Mouse (Mus musculus): ENCODE results near the gene Lctl. TPM values are rescaled to one million over a fixed set of nuclear protein-coding genes. Genes with fewer than 3 reads are reported as not detected.
A peak's percentile ranks its signal among the peaks of the same experiment; 100 is the strongest.

The Lctl gene
- polyA plus RNA-seq, 1 experiment from 2014 or later = 0.16 TPM

DNA sequence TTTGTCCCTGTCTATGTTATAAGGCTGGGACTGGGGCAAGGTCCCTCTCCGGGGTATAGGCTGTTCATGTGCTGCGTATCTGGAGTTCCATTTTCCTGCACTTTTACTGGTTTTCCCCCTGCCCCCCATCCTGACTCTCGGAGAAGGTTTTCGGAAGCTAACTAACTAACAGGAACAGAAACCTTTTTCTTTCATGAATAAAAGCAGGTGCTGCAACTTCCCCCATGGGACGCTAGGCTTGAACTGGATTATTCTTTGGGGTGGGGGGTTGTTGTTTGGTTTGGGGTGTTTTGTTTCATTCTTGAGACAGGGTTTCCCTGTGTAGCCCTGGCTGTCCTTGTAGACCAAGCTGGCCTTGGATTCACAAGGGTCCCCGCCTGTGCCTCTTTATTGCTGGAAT is 30.4 kb upstream of the Lctl start:
- Histone ChIP-seq H3K27ac (no peak overlapping the region), H3K27me3 (no peaks in the 10 kb centered on the region), H3K4me3 (replicated peaks) (no peak overlapping the region), H3K4me1 (peaks cover 39% of the 10 kb centered on the region), H3K36me3 (no peaks in the 10 kb centered on the region), H3K9ac (no peak overlapping the region), H3K4me2 (no peak overlapping the region), H3K9me3 (replicated peaks) (no peaks in the 10 kb centered on the region)
- ATAC-seq (replicated peaks; ENCODE audit: low FRiP score) = no peak
- WGBS = 85% methylated on average over 6 of the region's 6 CpGs

DNA sequence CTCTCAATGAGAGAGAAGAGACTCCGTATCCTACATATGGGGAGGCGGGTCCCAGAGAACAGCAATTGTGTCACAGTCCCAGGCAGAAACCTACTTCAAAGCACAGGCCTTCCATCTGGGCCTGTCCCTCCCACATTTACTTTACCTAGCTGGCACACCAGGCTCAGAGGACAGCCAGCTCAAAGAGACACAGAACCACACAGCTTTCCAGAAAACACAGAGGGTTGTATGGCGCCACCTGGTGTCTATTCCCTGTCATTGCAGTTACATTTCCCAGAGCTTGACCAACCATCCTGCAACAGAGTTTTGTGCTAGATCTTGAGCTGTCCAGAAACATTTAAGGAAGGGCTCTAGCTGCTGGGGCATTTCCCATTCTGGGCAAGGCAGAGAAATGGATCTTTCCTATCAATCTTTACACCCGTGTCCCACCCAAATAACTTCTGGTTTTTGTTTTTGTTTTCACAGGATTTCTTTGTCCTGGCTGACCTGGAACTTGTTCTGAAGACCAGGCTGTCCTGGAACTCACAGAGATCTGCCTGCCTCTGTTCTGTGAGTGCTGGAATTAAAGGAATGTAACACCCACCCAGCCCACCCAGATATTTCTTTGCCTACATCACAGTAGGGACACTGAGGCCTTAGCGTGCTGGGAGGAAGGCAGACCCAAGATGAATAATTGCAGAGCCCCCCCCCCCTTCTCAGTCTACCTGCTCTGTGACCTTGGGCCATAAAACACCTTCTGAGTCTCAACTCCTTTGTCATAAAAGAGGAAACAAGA is 29.3 kb upstream of the Lctl start:
- no peak overlapping the region for H3K27ac ChIP-seq
- no peak overlapping the region for H3K9ac ChIP-seq
- peaks cover 39% of the 10 kb centered on the region for H3K4me1 ChIP-seq
- no peak for ATAC-seq (replicated peaks; ENCODE audit: low FRiP score)
- WGBS = 37% methylated on average over 5 of the region's 5 CpGs
- no peaks in the 10 kb centered on the region for H3K36me3 ChIP-seq
- H3K9me3 ChIP-seq (replicated peaks) = no peaks in the 10 kb centered on the region
- H3K4me2 ChIP-seq = no peak overlapping the region
- no peaks in the 10 kb centered on the region for H3K27me3 ChIP-seq
- H3K4me3 ChIP-seq (replicated peaks) = no peak overlapping the region

DNA sequence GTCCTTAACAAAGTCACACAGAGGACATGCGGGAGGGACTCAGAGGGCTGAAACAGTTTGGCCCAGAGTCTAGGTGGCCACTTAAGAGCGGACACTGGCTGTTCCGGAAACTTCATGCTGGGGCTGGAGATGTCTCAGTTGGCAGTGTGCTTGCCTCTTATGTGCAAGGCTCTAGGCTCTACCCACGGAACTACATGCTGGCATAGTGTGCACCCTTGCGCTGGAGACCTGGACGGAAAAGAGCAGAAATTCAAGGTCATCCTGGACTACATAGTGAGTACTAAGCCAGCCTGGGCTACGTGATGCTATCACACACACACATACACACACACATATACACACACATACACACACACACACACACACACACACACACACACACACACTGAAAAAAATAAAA is 28.6 kb upstream of the Lctl start:
- no peak overlapping the region for H3K4me3 ChIP-seq (replicated peaks)
- ATAC-seq (replicated peaks; ENCODE audit: low FRiP score) = no peak
- 90% methylated on average over 7 of the region's 7 CpGs for WGBS
- peaks cover 39% of the 10 kb centered on the region for H3K4me1 ChIP-seq
- no peak overlapping the region for H3K4me2 ChIP-seq
- no peak overlapping the region for H3K9ac ChIP-seq
- no peaks in the 10 kb centered on the region for H3K9me3 ChIP-seq (replicated peaks)
- H3K27ac ChIP-seq = no peak overlapping the region
- no peaks in the 10 kb centered on the region for H3K36me3 ChIP-seq
- no peaks in the 10 kb centered on the region for H3K27me3 ChIP-seq

DNA sequence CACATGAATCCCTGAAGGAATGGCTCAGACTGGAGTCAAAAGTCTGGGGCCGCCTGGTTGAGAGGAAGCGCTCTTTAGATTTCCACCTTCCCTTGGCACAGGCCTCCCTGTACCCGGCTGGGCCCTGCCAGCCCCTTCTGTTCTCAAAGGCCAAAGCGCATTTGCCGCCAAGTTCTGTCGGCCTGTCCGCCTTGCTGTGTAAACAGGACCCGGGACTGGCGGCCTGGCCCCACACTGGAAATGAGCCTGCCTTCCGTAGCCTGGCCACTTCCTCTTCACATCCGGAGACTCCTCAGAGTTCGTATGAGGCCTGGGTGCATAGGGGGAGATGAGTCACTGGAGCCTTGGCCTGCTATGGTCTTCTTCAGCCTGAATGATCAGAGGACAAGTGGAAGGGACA is 27.9 kb upstream of the Lctl start:
- WGBS = 59% methylated on average over 12 of the region's 12 CpGs
- Histone ChIP-seq H3K9ac (no peak overlapping the region), H3K27ac (peak overlapping the region; percentile 52; the same call in 1 of the 2 replicates), H3K4me2 (no peak overlapping the region), H3K9me3 (replicated peaks) (no peaks in the 10 kb centered on the region), H3K4me1 (peaks cover 36% of the 10 kb centered on the region), H3K36me3 (no peaks in the 10 kb centered on the region), H3K27me3 (no peaks in the 10 kb centered on the region), H3K4me3 (replicated peaks) (no peak overlapping the region)
- ATAC-seq (replicated peaks; ENCODE audit: low FRiP score) = no peak

DNA sequence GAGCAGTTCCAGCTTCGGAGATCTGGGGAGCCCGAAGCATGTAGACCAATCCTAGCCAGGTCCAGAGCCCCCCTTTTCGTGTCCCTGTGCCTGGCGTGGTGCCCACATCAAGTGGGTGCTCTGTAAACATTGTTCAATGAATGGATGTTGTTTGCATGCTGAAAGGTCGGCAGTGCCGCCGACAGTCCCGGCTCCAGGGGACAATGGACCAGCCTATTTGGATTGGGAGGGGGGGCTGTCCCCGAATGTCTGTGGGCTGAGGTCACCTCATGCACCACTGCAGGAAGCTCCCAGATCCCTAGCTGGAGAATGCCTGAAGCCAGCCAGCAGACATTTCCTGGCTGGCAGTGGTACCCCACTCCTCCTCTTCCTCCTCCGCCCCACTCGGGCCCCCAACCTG is 22.9 kb upstream of the Lctl start:
- Histone ChIP-seq H3K9me3 (replicated peaks) (no peaks in the 10 kb centered on the region), H3K4me1 (peaks cover 15% of the 10 kb centered on the region), H3K36me3 (no peaks in the 10 kb centered on the region), H3K9ac (no peak overlapping the region), H3K4me3 (replicated peaks) (no peak overlapping the region), H3K27ac (peak overlapping the region; percentile 1; the same call in 1 of the 2 replicates), H3K4me2 (no peak overlapping the region), H3K27me3 (no peaks in the 10 kb centered on the region)
- WGBS = 56% methylated on average over 11 of the region's 11 CpGs
- peak; percentile 12; the same call in 1 of the 2 replicates for ATAC-seq (replicated peaks; ENCODE audit: low FRiP score)

DNA sequence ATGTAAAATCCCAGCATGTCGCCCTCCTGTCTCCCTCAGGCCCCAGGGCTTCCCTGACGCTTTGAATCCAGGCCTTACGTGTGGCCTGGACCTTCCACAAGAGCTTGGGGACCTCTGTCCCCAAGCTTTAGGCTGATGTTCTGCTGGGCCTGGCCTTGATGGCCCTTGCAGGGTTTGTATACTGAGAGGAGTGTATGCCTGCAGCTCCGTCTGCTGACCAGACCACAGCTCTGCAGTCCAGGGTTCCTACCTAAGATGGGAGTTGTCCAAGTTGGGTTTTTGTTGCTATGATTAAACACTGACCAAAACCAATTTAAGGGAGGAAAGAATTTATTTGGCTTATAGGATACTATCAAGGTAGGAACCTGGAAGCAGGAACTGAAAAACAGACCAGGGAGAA is 18.7 kb upstream of the Lctl start:
- H3K4me3 ChIP-seq (replicated peaks) = no peak overlapping the region
- H3K27ac ChIP-seq = no peak overlapping the region
- no peak overlapping the region for H3K4me2 ChIP-seq
- H3K27me3 ChIP-seq = no peaks in the 10 kb centered on the region
- no peaks in the 10 kb centered on the region for H3K36me3 ChIP-seq
- H3K4me1 ChIP-seq = peaks cover 13% of the 10 kb centered on the region
- ATAC-seq (replicated peaks; ENCODE audit: low FRiP score) = no peak
- no peaks in the 10 kb centered on the region for H3K9me3 ChIP-seq (replicated peaks)
- 74% methylated on average over 4 of the region's 4 CpGs for WGBS
- no peak overlapping the region for H3K9ac ChIP-seq

DNA sequence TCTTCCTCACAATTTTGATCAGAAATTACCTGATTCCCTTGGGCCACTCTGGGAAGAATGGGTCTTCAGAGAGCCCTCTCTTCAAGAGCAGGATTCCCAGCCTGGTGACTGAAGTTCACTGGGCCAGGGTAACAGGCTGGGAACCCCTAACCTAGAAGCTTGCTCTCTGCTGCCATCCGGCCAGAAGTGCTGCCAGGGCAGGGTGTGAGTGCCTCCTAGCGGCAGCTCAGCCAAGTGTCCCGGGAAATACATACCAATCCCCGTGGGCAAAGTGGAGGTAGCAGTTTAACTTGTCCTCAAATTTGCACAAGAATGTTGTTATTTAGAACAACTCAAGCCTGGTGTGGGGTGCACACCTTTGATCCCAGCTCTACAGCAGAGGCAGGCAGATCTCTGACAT is 16.5 kb upstream of the Lctl start:
- WGBS = 4% methylated on average over 4 of the region's 4 CpGs
- ATAC-seq (replicated peaks; ENCODE audit: low FRiP score) = no peak

DNA sequence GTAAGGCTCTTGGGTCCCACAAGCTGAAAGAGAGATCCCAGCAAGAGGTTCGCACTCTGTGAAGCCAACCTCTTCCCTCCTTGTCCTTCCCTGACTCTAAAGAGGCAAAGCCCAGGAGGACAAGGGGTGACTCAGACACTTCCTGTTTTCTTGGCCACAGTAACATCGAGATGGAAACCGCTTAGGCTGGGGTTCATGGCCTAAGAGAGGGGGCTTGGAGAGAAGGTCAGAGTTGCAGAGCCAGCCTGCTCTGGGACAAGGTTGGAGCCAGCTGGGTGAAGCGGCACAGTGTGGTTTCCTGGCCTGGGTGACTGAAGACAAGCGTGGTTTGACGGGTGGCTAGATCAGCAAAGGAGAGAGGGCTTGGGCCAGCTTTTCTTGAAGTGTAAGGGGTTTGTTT is 11.6 kb upstream of the Lctl start:
- Histone ChIP-seq H3K9ac (no peak overlapping the region), H3K36me3 (no peaks in the 10 kb centered on the region), H3K4me1 (no peaks in the 10 kb centered on the region), H3K4me3 (replicated peaks) (no peak overlapping the region), H3K9me3 (replicated peaks) (no peaks in the 10 kb centered on the region), H3K27ac (no peak overlapping the region), H3K4me2 (no peak overlapping the region), H3K27me3 (no peaks in the 10 kb centered on the region)
- ATAC-seq (replicated peaks; ENCODE audit: low FRiP score) = no peak
- 61% methylated on average over 6 of the region's 6 CpGs for WGBS

More for the DNA sequence above, 16.5 kb upstream of the Lctl start:
- Histone ChIP-seq H3K4me1 (no peaks in the 10 kb centered on the region), H3K9me3 (replicated peaks) (no peaks in the 10 kb centered on the region), H3K27me3 (no peaks in the 10 kb centered on the region), H3K36me3 (no peaks in the 10 kb centered on the region), H3K4me2 (no peak overlapping the region), H3K9ac (no peak overlapping the region), H3K4me3 (replicated peaks) (no peak overlapping the region), H3K27ac (no peak overlapping the region)

DNA sequence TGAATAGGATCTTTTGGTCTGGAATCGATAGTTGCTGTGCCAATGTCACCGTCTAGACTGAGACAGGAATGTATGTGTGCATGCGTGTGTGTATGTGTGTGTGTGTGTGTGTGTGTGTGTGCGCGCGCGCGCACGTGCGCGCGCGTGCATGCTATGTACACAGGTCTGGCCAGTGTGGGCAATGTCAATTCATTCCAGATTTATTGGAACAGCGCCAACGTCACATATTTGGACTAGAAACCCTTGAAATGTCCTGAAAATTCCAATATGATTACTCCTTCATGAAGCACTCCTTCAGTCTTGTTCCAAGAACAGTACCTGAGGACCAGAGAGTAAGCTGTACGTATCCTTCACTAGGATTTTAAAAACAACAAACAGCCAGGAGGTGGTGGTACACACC is 6.4 kb upstream of the Lctl start:
- H3K9ac ChIP-seq = no peak overlapping the region
- no peaks in the 10 kb centered on the region for H3K36me3 ChIP-seq
- no peak overlapping the region for H3K4me3 ChIP-seq (replicated peaks)
- ATAC-seq (replicated peaks; ENCODE audit: low FRiP score) = no peak
- H3K27me3 ChIP-seq = no peaks in the 10 kb centered on the region
- no peaks in the 10 kb centered on the region for H3K9me3 ChIP-seq (replicated peaks)
- no peak overlapping the region for H3K4me2 ChIP-seq
- 95% methylated on average over 16 of the region's 16 CpGs for WGBS
- no peak overlapping the region for H3K27ac ChIP-seq
- no peaks in the 10 kb centered on the region; the same call in 1 of the 2 replicates for H3K4me1 ChIP-seq

DNA sequence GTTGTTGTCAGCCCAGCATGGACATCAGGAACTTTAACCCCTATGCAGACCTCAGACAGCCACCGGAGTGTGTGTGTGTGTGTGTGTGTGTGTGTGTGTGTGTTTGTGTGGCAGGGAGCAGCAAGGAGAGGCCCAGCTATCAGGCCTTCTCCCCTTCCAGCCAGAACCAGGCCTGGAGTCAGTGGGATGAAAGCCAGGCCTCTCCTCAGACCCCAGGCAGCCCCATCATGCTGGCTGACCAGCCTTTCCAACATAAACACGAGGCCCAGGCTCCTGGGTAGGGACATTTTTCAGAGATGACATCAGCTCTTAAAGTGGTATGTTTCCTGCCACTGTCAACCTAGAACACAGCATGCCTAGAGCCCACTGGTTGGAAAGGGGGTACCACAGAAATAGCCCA is 2.3 kb upstream of the Lctl start:
- ATAC-seq (replicated peaks; ENCODE audit: low FRiP score) = no peak; the same call in 1 of the 2 replicates
- Histone ChIP-seq H3K4me2 (no peak overlapping the region), H3K36me3 (no peaks in the 10 kb centered on the region), H3K27me3 (no peaks in the 10 kb centered on the region), H3K9ac (no peak overlapping the region), H3K27ac (no peak overlapping the region), H3K4me1 (no peaks in the 10 kb centered on the region; the same call in 1 of the 2 replicates), H3K9me3 (replicated peaks) (no peaks in the 10 kb centered on the region), H3K4me3 (replicated peaks) (no peak overlapping the region)
- 38% methylated on average over 2 of the region's 2 CpGs for WGBS

DNA sequence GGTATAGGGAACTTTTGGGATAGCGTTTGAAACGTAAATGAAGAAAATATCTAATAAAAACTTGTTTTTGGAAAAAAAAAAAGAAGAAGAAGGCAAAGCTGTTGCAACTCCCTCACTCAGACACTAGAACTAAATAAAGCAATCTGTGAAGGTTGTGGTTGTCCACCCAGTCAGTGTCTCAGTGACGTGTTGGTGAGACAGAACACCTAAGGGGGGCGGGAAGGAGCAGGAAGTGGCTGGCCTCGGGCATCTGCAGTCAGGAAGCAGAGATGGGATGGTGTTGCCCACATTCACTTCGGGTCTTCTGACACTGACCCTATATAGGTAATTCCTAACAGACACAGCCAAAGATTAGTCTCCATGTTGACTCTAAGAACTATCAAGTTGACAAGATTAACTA is 1.2 kb upstream of the Lctl start:
- H3K4me3 ChIP-seq (replicated peaks) = no peak overlapping the region
- peaks cover under 1% of the 10 kb centered on the region; the same call in 1 of the 2 replicates for H3K4me1 ChIP-seq
- WGBS = 80% methylated on average over 6 of the region's 6 CpGs
- no peaks in the 10 kb centered on the region for H3K36me3 ChIP-seq
- no peak overlapping the region for H3K27ac ChIP-seq
- no peak for ATAC-seq (replicated peaks; ENCODE audit: low FRiP score)
- no peaks in the 10 kb centered on the region for H3K27me3 ChIP-seq
- no peak overlapping the region for H3K9ac ChIP-seq
- H3K9me3 ChIP-seq (replicated peaks) = no peaks in the 10 kb centered on the region
- no peak overlapping the region for H3K4me2 ChIP-seq

DNA sequence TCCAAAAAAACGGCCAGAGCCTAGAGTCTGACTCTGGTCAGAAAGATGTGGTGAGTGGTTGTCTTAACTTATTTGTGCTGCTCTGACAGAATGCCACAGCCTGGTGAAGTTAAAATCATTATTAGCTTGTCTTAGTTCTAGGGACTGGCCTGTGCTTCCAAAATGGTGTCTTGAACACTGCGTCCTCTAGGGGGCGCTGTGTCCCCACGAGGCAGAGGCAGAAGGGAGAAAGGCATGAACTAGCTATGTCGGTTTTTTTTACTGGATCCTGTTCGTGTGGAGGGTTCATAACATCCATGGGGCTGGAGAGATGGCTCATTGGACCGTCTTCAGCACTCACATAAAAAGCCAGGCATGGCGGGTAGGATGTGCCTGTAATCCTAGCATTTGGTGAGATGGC is 3.0 kb downstream of the Lctl start:
- H3K9ac ChIP-seq = no peak overlapping the region
- H3K4me1 ChIP-seq = peaks cover 17% of the 10 kb centered on the region; the same call in 1 of the 2 replicates
- 38% methylated on average over 8 of the region's 8 CpGs for WGBS
- no peaks in the 10 kb centered on the region for H3K27me3 ChIP-seq
- H3K36me3 ChIP-seq = no peaks in the 10 kb centered on the region
- H3K4me2 ChIP-seq = no peak overlapping the region
- ATAC-seq (replicated peaks; ENCODE audit: low FRiP score) = no peak
- H3K9me3 ChIP-seq (replicated peaks) = no peaks in the 10 kb centered on the region
- no peak overlapping the region for H3K4me3 ChIP-seq (replicated peaks)
- no peak overlapping the region for H3K27ac ChIP-seq

Measured in kidney, embryonic 15.5 days (tissue).